Mouse (Mus musculus): Measurements from ENCODE around the gene Ldah. TPM values are rescaled to one million over a fixed set of nuclear protein-coding genes. Genes with fewer than 3 reads are reported as not detected.

The Ldah gene
- polyA plus RNA-seq (2015; fragmentation: Nextera tagmentation; extraction: Ambion mirVana): 19.0 and 24.2 TPM in 2 replicates

GRCm38 (mm10) chr12:8207978-8208403 is at the start of gene Ldah:
TSS of gene Ldah (plus strand) at chr12:8208107.

GRCm38 (mm10) chr12:8301841-8302431 is 94.0 kb downstream of the Ldah start, which contains the start of gene Gdf7:
TSS of gene Gdf7 (minus strand) at chr12:8301954.

GRCm38 (mm10) chr12:8313270-8313771 is 105.4 kb downstream of the Ldah start, which contains the start of gene Hs1bp3:
TSS of gene Hs1bp3 (plus strand) at chr12:8313432.

Other genes with a start within 250 kb of the Ldah start
- 0.05 and 0.14 TPM in 2 replicates for gene Apob, start 230.5 kb upstream of the Ldah start, polyA plus RNA-seq (2015; fragmentation: Nextera tagmentation; extraction: Ambion mirVana)
- not detected in 2 replicates for gene Gdf7, start 93.8 kb downstream of the Ldah start, polyA plus RNA-seq (2015; fragmentation: Nextera tagmentation; extraction: Ambion mirVana)
- 5.8 and 6.8 TPM in 2 replicates for gene Hs1bp3, start 105.3 kb downstream of the Ldah start, polyA plus RNA-seq (2015; fragmentation: Nextera tagmentation; extraction: Ambion mirVana)